Mouse (Mus musculus) heart, embryonic 11.5 days (tissue): ENCODE measurements around the gene Gm14391. TPM values are rescaled to one million over a fixed set of nuclear protein-coding genes. Genes with fewer than 3 reads are reported as not detected.
A peak's percentile ranks its signal among the peaks of the same experiment; 100 is the strongest.
"Not testable (repeated sequence)": the region's sequence is repeated elsewhere in the genome, so short reads cannot be mapped to it uniquely, and the experiment has no call there.

Experiments
- ATAC-seq: fragments of 200-750 bp; cut with Nextera tagmentation; replicated peaks from 2 replicates; pipeline ENCODE4 v1.8.0; 2017; ENCODE audit warnings: moderate library complexity; ENCODE audit not compliant: insufficient number of reproducible peaks, low FRiP score, low TSS enrichment
- H3K27ac ChIP-seq: fragments of 300-500 bp; sonication (generic); 2 replicates; pipeline ENCODE4 v1.5.1; 2014; ENCODE audit warnings: mild to moderate bottlenecking, low read depth, low read length
- H3K27me3 ChIP-seq: fragments of 300-500 bp; sonication (generic); 2 replicates; pipeline ENCODE4 v1.6.1; 2014; ENCODE audit warnings: mild to moderate bottlenecking, low read length, mixed read lengths; ENCODE audit not compliant: control insufficient read depth, insufficient read depth
- H3K36me3 ChIP-seq: fragments of 300-500 bp; sonication (generic); 2 replicates; pipeline ENCODE4 v1.6.1; 2014; ENCODE audit warnings: mild to moderate bottlenecking, low read length, moderate library complexity, mixed read lengths; ENCODE audit not compliant: control insufficient read depth, insufficient read depth
- H3K4me1 ChIP-seq: fragments of 300-500 bp; sonication (generic); 2 replicates; pipeline ENCODE4 v1.6.1; 2014; ENCODE audit warnings: low read length; ENCODE audit not compliant: control insufficient read depth, insufficient read depth
- H3K4me2 ChIP-seq: fragments of 300-500 bp; sonication (generic); 2 replicates; pipeline ENCODE4 v1.6.1; 2014; ENCODE audit warnings: mild to moderate bottlenecking, moderate library complexity
- H3K4me3 ChIP-seq: fragments of 300-500 bp; sonication (generic); 2 replicates; pipeline ENCODE4 v1.5.1; 2014; ENCODE audit warnings: low read depth, low read length
- H3K9ac ChIP-seq: fragments of 300-500 bp; sonication (generic); 2 replicates; pipeline ENCODE4 v1.6.1; 2014; ENCODE audit warnings: mild to moderate bottlenecking, low read depth, low read length, moderate library complexity
- H3K9me3 ChIP-seq: fragments of 300-500 bp; sonication (generic); replicated peaks from 2 replicates; pipeline ENCODE4 v1.6.1; 2016; ENCODE audit warnings: low read length; ENCODE audit not compliant: control insufficient read depth
- WGBS: fragments of 180-500 bp; shearing (Covaris S2); extraction: QIAGEN DNeasy Blood & Tissue Kit; methylation state at CpG from one replicate; pipeline ENCODE4 v1.1.7; 2014; ENCODE audit not compliant: insufficient replicate concordance; 5-methylcytosine and 5-hydroxymethylcytosine counted together
- polyA plus RNA-seq: library from polyadenylated mRNA; unstranded; fragments of >200 nt; fragmentation: Nextera tagmentation; extraction: Ambion mirVana; gene quantifications from 2 replicates; pipeline ENCODE4 v1.2.1, GENCODE M21; 2014

Gm14391 gene
- polyA plus RNA-seq, 1 experiment from 2014 or later: 4.1 TPM

DNA sequence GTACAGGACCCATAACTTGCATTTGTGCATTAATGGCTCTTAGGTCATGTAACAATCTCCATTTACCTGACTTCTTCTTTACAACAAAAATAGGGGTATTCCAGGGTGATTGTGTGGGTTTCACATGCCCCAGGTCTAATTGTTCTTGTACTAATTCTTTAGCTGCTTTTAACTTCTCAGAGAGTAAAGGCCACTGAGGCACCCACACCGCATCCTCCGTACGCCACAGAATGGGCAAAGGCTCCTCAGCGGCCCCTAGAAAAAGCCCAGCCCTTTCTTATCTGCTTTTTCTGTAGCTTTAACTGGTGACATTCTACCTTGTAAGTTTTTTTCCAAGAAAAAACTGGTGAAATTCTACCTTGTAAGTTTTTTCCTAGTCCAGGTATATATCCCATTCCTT is 45.3 kb downstream of the Gm14391 start:
- WGBS: 79% methylated on average over 4 of the region's 4 CpGs
- not testable (repeated sequence) for H3K4me1 ChIP-seq, ATAC-seq, H3K9ac ChIP-seq, H3K27me3 ChIP-seq, H3K36me3 ChIP-seq, H3K9me3 ChIP-seq, H3K4me3 ChIP-seq, H3K4me2 ChIP-seq, H3K27ac ChIP-seq

DNA sequence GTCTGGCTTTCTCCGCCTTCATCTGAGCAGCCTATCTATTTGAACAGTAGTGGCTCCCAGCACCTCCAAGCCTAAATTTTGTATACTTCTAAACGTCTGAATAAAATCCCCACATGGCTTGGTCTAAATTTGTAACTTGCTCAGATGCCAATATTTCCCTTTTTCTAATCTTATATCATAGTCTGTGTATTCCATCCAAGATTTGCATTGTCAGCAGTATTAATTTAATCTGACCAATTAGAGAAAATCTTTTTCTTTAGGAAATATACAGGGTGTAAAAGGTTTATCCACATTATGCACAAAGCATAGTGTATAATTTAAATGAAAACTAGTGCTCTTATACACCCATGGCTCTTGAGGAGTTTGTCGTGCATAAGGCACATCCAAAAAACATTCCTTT is 48.1 kb downstream of the Gm14391 start:
- no peaks in the 10 kb centered on the region for H3K9me3 ChIP-seq
- H3K4me3 ChIP-seq: no peak overlapping the region
- H3K36me3 ChIP-seq: no peaks in the 10 kb centered on the region
- no peak overlapping the region for H3K4me2 ChIP-seq
- ATAC-seq: no peak
- no peaks in the 10 kb centered on the region for H3K27me3 ChIP-seq
- H3K9ac ChIP-seq: no peak overlapping the region
- no peaks in the 10 kb centered on the region for H3K4me1 ChIP-seq
- 76% methylated on average over 3 of the region's 3 CpGs for WGBS
- H3K27ac ChIP-seq: no peak overlapping the region

DNA sequence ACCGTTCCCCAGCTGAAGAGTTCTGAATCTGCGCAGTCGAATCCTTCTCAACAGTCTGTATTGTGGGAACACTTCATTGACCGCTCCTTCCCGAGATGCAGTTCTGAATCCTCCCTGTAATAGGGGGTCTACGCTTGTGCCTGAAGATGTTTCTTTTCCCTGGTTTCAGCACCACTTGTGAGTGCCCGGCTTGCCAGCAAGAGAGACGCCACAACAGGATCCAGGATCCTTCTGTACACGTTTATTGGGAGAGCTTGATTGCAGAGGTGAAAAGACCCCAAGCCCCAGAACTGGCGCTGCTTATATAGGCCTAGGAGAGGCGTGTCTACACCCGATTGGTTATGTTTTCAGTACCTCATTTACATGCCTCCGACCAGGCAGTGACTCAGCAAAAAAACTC is 50.0 kb downstream of the Gm14391 start:
- Histone ChIP-seq H3K4me1 (no peaks in the 10 kb centered on the region), H3K27ac (no peak overlapping the region), H3K36me3 (no peaks in the 10 kb centered on the region), H3K9me3 (no peaks in the 10 kb centered on the region), H3K9ac (no peak overlapping the region), H3K27me3 (no peaks in the 10 kb centered on the region), H3K4me2 (no peak overlapping the region), H3K4me3 (no peak overlapping the region)
- ATAC-seq: no peak
- WGBS: 86% methylated on average over 13 of the region's 13 CpGs

DNA sequence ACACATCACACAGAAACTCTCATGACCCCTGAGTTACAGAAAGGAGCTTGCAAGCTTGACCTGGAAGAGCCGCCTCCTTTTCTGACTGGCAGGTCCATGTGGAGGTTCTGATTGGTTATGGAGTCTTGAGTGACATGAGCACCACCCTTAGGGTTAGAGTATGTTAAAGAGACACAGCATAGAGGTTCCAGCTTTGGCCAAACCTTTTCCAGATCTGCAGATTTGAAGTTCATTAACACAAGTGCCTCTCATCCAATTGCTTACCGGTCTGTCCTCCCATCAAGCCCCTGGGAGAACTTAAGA is 64.8 kb downstream of the Gm14391 start, which contains the start of gene Gm14399:
Gm14399 (minus strand) TSS at position 20 of the 303 bp plus-strand sequence.
- H3K9ac ChIP-seq: 0 out of 2 replicates have a peak within 1 kb of the TSS, but pooled peaks have one; percentile 39
- WGBS: 0% methylated on average over 1 of the region's 2 CpGs
- not testable (repeated sequence) for H3K4me1 ChIP-seq, H3K9me3 ChIP-seq, ATAC-seq, H3K36me3 ChIP-seq, H3K27ac ChIP-seq, H3K27me3 ChIP-seq
- peak within 1 kb of the TSS; percentile 47 for H3K4me3 ChIP-seq
- H3K4me2 ChIP-seq: peak within 1 kb of the TSS; percentile 38; the same call in 1 of the 2 replicates

DNA sequence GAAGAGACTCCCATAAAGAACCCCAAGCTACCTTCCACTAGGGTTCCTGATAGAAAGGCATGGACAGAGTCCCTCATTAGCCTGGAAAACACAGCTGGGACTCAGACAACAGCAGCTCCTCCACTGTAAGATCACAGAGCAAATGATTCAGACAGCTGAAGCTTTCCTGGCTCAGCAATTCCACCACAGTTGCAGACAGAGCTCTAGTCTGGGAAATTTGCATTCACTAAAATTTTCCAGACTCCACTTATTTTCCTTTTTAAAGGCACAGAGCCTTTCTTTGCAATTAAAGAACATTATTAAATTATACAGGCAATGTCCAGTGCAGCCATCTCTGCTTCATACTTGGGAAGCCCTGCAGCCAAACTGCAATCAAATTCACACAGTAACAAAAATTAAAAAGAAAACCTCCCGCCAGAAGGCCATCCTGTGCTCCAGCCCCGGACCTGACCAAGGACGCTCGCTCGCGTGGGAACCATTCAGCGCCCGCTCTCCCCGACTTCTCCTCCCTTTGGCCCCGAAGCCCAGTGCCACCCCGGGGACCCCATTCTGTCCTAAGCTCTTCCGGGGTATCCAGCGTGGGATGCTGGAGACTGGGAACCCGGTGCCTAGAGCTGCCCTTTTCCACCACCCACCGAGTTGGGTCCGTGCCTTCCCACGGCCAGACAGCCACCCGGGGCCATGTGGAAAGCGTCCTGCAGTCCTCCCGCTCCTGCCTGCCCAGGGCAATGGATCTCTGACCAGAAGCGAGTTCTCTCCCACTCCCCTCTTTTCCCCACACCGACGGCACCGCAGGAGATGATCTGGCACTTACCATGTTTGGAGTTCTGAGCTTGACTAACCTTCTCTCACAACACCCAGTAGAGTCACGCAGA is 65.4 kb downstream of the Gm14391 start:
- not testable (repeated sequence) for H3K9me3 ChIP-seq, H3K36me3 ChIP-seq, H3K27ac ChIP-seq, H3K4me1 ChIP-seq, ATAC-seq, H3K27me3 ChIP-seq
- Histone ChIP-seq H3K4me2 (peak overlapping the region; percentile 38; the same call in 1 of the 2 replicates), H3K9ac (0 out of 2 replicates have a peak overlapping the region, but pooled peaks have one; percentile 39), H3K4me3 (peak overlapping the region; percentile 47)
- whole genome bisulfite sequencing: 3% methylated on average over 23 of the region's 25 CpGs

Other genes starting within 250 kb of the Gm14391 start
- gene Gm14444, start 196.7 kb downstream of the Gm14391 start, polyA plus RNA-seq: not detected in 2 replicates
- 1.5 and 1.9 TPM in 2 replicates for gene Gm14393, start 139.1 kb downstream of the Gm14391 start, polyA plus RNA-seq
- 6.5 TPM in 2 replicates for gene Gm14399, start 64.9 kb downstream of the Gm14391 start, polyA plus RNA-seq
- gene Gm14443, start 31.0 kb downstream of the Gm14391 start, polyA plus RNA-seq: 0.21 and 0.76 TPM in 2 replicates
- gene Gm14440, start 68.2 kb upstream of the Gm14391 start, polyA plus RNA-seq: 0.79 and 2.4 TPM in 2 replicates
- 13.3 and 14.1 TPM in 2 replicates for gene Gm4631, start 131.3 kb upstream of the Gm14391 start, polyA plus RNA-seq
- 5.9 and 8.3 TPM in 2 replicates for gene Zfp968, start 165.5 kb upstream of the Gm14391 start, polyA plus RNA-seq
- gene Gm4724, start 228.9 kb upstream of the Gm14391 start, polyA plus RNA-seq: 8.5 and 16.3 TPM in 2 replicates